Mouse (Mus musculus) forebrain, embryonic 11.5 days (tissue): Measurements from ENCODE around the gene Rnf24. TPM values are rescaled to one million over a fixed set of nuclear protein-coding genes. Genes with fewer than 3 reads are reported as not detected.

Source experiments
- ATAC-seq: fragments of 200-750 bp; cut with Nextera tagmentation; replicated peaks from 2 replicates; pipeline ENCODE4 v1.8.0; 2017; ENCODE audit warnings: moderate TSS enrichment; ENCODE audit not compliant: low FRiP score
- DNase-seq: peaks from one replicate; pipeline ENCODE4 v3.0.0-alpha.2; 2017; ENCODE audit warnings: low spot score
- H3K27ac ChIP-seq: fragments of 300-500 bp; sonication (generic); 2 replicates; pipeline ENCODE4 v1.5.1; 2014; ENCODE audit warnings: low read depth, low read length
- H3K27me3 ChIP-seq: fragments of 300-500 bp; sonication (generic); 2 replicates; pipeline ENCODE4 v1.6.1; 2014; ENCODE audit warnings: mild to moderate bottlenecking, low read length, mixed read lengths; ENCODE audit not compliant: control insufficient read depth, insufficient read depth
- H3K36me3 ChIP-seq: fragments of 300-500 bp; sonication (generic); 2 replicates; pipeline ENCODE4 v1.6.1; 2014; ENCODE audit warnings: mild to moderate bottlenecking, low read length, moderate library complexity, mixed read lengths; ENCODE audit not compliant: control insufficient read depth, insufficient read depth
- H3K4me1 ChIP-seq: fragments of 300-500 bp; sonication (generic); replicated peaks from 2 replicates; pipeline ENCODE4 v1.6.1; 2014; ENCODE audit warnings: low read length, mixed read lengths; ENCODE audit not compliant: control insufficient read depth, insufficient read depth
- H3K4me2 ChIP-seq: fragments of 300-500 bp; sonication (generic); 2 replicates; pipeline ENCODE4 v1.6.1; 2014; ENCODE audit warnings: low read depth, mild to moderate bottlenecking, low read length, moderate library complexity, mixed read lengths; ENCODE audit not compliant: severe bottlenecking
- H3K4me3 ChIP-seq: fragments of 300-500 bp; sonication (generic); 2 replicates; pipeline ENCODE4 v1.5.1; 2014; ENCODE audit warnings: low read depth, low read length
- H3K9ac ChIP-seq: fragments of 300-500 bp; sonication (generic); 2 replicates; pipeline ENCODE4 v1.6.1; 2014; ENCODE audit warnings: low read length
- H3K9me3 ChIP-seq: fragments of 300-500 bp; sonication (generic); 2 replicates; pipeline ENCODE4 v1.6.1; 2016; ENCODE audit warnings: low read length, mixed read lengths; ENCODE audit not compliant: control insufficient read depth
- whole genome bisulfite sequencing: fragments of 180-500 bp; shearing (Covaris S2); extraction: QIAGEN DNeasy Blood & Tissue Kit; methylation state at CpG from one replicate; pipeline ENCODE4 v1.1.7; 2014; 5-methylcytosine and 5-hydroxymethylcytosine counted together
- polyA plus RNA-seq: library from polyadenylated mRNA; unstranded; fragments of >200 nt; fragmentation: Nextera tagmentation; extraction: Ambion mirVana; gene quantifications from 2 replicates; pipeline ENCODE4 v1.2.1, GENCODE M21; 2014

The Rnf24 gene
- polyA plus RNA-seq, 1 experiment from 2014 or later: 9.3 TPM

- WGBS: 71% methylated on average over 6 of the region's 6 CpGs
- H3K27ac ChIP-seq: no peak overlapping the region
- no peaks in the 10 kb centered on the region; the same call in 1 of the 2 replicates for H3K9me3 ChIP-seq
- H3K27me3 ChIP-seq: no peaks in the 10 kb centered on the region
- no peak overlapping the region for H3K4me3 ChIP-seq
- no peaks in the 10 kb centered on the region for H3K36me3 ChIP-seq
- no peak overlapping the region for H3K9ac ChIP-seq
- DNase-seq (no peak), ATAC-seq (no peak)
- no peaks in the 10 kb centered on the region for H3K4me1 ChIP-seq
- H3K4me2 ChIP-seq: no peak overlapping the region
Observed at GRCm38 (mm10) chr2:131377055-131377454, 24.4 kb upstream of the Rnf24 start.

GRCm38 (mm10) chr2:131373656-131374055 lies 21.0 kb upstream of the Rnf24 start:
- no peaks in the 10 kb centered on the region for H3K4me1 ChIP-seq

DNA sequence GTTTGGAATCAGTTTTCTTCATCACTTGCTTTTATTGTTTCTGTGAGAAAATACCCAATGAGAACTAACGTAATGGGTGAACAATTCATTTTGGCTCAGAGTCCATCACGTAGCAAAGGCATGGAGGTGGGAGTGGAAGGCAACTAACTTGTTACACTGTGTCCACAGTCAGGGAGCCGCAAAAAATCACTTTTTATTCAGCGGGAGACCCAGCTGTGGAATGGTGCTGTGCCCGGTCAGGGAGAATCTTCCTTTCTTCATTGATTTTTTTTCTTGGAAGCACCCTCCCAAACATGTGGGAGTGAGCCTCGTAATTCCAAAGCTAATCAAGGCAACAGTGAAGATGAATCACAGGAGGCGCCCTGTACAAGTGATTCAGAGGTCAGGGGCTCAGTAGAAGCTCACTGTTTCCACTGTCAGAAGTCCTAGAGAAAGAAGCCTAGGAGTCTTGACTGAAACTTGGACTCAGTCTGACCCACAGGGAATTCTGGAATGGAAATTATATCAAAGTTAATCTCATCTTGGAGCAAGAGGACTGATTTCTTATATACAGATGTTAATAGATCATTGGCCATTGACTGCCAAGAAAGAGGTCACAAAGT lies 19.7 kb upstream of the Rnf24 start:
- Histone ChIP-seq H3K4me2 (no peak overlapping the region), H3K27me3 (no peaks in the 10 kb centered on the region), H3K9me3 (no peaks in the 10 kb centered on the region; the same call in 1 of the 2 replicates), H3K4me3 (no peak overlapping the region), H3K9ac (no peak overlapping the region), H3K27ac (no peak overlapping the region), H3K36me3 (no peaks in the 10 kb centered on the region), H3K4me1 (no peaks in the 10 kb centered on the region)
- ATAC-seq (no peak), DNase-seq (no peak)
- WGBS: 87% methylated on average over 7 of the region's 7 CpGs

More at GRCm38 (mm10) chr2:131373656-131374055, 21.0 kb upstream of the Rnf24 start:
- WGBS: 83% methylated on average over 6 of the region's 6 CpGs
- Histone ChIP-seq H3K9me3 (no peaks in the 10 kb centered on the region; the same call in 1 of the 2 replicates), H3K27me3 (no peaks in the 10 kb centered on the region), H3K27ac (no peak overlapping the region), H3K36me3 (no peaks in the 10 kb centered on the region), H3K9ac (no peak overlapping the region), H3K4me2 (no peak overlapping the region), H3K4me3 (no peak overlapping the region)
- no peak for DNase-seq
- no peak for ATAC-seq

- Histone ChIP-seq H3K36me3 (no peaks in the 10 kb centered on the region), H3K4me3 (no peak overlapping the region), H3K9ac (no peak overlapping the region), H3K4me1 (no peaks in the 10 kb centered on the region), H3K27ac (no peak overlapping the region), H3K4me2 (no peak overlapping the region), H3K9me3 (no peaks in the 10 kb centered on the region; the same call in 1 of the 2 replicates), H3K27me3 (no peaks in the 10 kb centered on the region)
- WGBS: 94% methylated on average over 4 of the region's 4 CpGs
- ATAC-seq: no peak
- DNase-seq: no peak
Observed at GRCm38 (mm10) chr2:131371811-131372210, 19.1 kb upstream of the Rnf24 start.

GRCm38 (mm10) chr2:131370828-131371227 lies 18.1 kb upstream of the Rnf24 start:
- no peak overlapping the region for H3K4me2 ChIP-seq
- DNase-seq: no peak
- H3K27ac ChIP-seq: no peak overlapping the region
- no peaks in the 10 kb centered on the region for H3K36me3 ChIP-seq
- WGBS: 76% methylated on average over 3 of the region's 3 CpGs
- H3K4me1 ChIP-seq: no peaks in the 10 kb centered on the region
- no peak overlapping the region for H3K4me3 ChIP-seq
- H3K9ac ChIP-seq: no peak overlapping the region
- no peak for ATAC-seq
- no peaks in the 10 kb centered on the region for H3K27me3 ChIP-seq
- no peaks in the 10 kb centered on the region; the same call in 1 of the 2 replicates for H3K9me3 ChIP-seq

DNA sequence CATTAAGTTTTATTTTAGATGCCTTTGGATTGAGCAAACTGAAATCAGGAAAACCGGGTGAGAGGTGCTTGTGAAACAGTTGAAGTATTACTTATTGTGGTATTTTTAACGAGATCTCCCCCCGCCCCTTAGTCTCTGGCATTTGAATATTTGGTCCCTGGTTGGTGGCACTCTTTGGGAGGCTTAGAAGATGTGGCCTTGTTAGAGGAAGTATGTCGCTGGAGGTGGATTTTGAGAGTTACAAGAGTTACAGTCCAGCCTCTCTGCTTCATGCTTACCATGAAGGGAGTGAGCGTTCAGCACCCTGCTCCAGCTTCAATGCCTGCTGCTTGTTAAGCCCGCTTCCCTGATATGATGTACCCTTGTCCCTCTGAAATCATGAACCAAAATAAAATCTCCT lies 12.0 kb upstream of the Rnf24 start:
- no peak for DNase-seq
- WGBS: 76% methylated on average over 6 of the region's 6 CpGs

GRCm38 (mm10) chr2:131358481-131358880 lies 5.8 kb upstream of the Rnf24 start:
- Histone ChIP-seq H3K9ac (no peak overlapping the region), H3K4me2 (no peak overlapping the region), H3K9me3 (no peaks in the 10 kb centered on the region), H3K27me3 (no peaks in the 10 kb centered on the region), H3K4me1 (no peaks in the 10 kb centered on the region; the same call in 1 of the 2 replicates), H3K4me3 (no peak overlapping the region), H3K36me3 (no peaks in the 10 kb centered on the region), H3K27ac (no peak overlapping the region)
- DNase-seq (no peak), ATAC-seq (no peak)

More for the DNA sequence above, 12.0 kb upstream of the Rnf24 start:
- H3K4me3 ChIP-seq: no peak overlapping the region
- no peaks in the 10 kb centered on the region for H3K36me3 ChIP-seq
- H3K4me1 ChIP-seq: no peaks in the 10 kb centered on the region
- no peak overlapping the region for H3K9ac ChIP-seq
- no peaks in the 10 kb centered on the region for H3K9me3 ChIP-seq
- H3K27ac ChIP-seq: no peak overlapping the region
- ATAC-seq: no peak
- H3K27me3 ChIP-seq: no peaks in the 10 kb centered on the region
- H3K4me2 ChIP-seq: no peak overlapping the region

DNA sequence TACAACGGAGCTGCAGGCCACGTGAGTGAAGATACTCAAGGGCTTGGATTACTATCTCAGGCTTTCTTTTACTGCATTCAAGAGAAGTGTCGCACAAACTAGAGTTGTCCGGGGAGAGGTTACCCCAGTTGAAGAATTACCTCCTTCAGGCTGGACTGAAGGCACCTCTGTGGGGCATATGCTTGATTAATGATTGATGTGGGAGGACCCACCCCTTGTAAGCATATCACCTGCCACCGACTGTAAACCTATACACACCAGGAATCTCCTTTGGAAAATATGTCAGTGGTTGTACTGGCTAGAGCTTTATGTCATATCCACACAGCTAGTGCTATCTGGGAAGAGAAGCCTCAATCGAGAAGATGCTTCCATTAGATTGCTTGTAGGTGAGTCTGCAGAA lies 1.4 kb upstream of the Rnf24 start:
- no peak for ATAC-seq
- 60% methylated on average over 6 of the region's 6 CpGs for WGBS
- no peak overlapping the region for H3K27ac ChIP-seq

GRCm38 (mm10) chr2:131353564-131353915 lies 848 bp upstream of the Rnf24 start:
- WGBS: 1% methylated on average over 2 of the region's 3 CpGs
- DNase-seq (no peak), ATAC-seq (no peak)
- Histone ChIP-seq H3K27me3 (no peaks in the 10 kb centered on the region), H3K4me3 (peak overlapping the region; percentile 89; the same call in 1 of the 2 replicates), H3K4me1 (peaks cover 2% of the 10 kb centered on the region; the same call in 1 of the 2 replicates), H3K9ac (peak overlapping the region; percentile 93), H3K4me2 (peak overlapping the region; percentile 69), H3K36me3 (no peaks in the 10 kb centered on the region), H3K9me3 (no peaks in the 10 kb centered on the region), H3K27ac (no peak overlapping the region)

More for the DNA sequence above, 1.4 kb upstream of the Rnf24 start:
- no peaks in the 10 kb centered on the region for H3K27me3 ChIP-seq
- H3K9me3 ChIP-seq: no peaks in the 10 kb centered on the region
- H3K4me1 ChIP-seq: peaks cover 2% of the 10 kb centered on the region; the same call in 1 of the 2 replicates
- H3K9ac ChIP-seq: no peak overlapping the region
- H3K4me2 ChIP-seq: no peak overlapping the region
- H3K4me3 ChIP-seq: no peak overlapping the region
- no peak for DNase-seq
- H3K36me3 ChIP-seq: no peaks in the 10 kb centered on the region
